Mouse (Mus musculus) midbrain, embryonic 13.5 days (tissue): ENCODE results near the gene Atxn2l. TPM values are rescaled to one million over a fixed set of nuclear protein-coding genes. Genes with fewer than 3 reads are reported as not detected.
A peak's percentile ranks its signal among the peaks of the same experiment; 100 is the strongest.

Source experiments
- ATAC-seq: fragments of 200-750 bp; cut with Nextera tagmentation; 2 replicates; pipeline ENCODE4 v1.8.0; 2017; ENCODE audit warnings: mild to moderate bottlenecking, moderate TSS enrichment, moderate library complexity
- H3K27ac ChIP-seq: fragments of 300-500 bp; sonication (generic); 2 replicates; pipeline ENCODE4 v1.5.1; 2015; ENCODE audit warnings: inconsistent platforms, mild to moderate bottlenecking, moderate library complexity
- H3K27me3 ChIP-seq: fragments of 300-500 bp; sonication (generic); 2 replicates; pipeline ENCODE4 v1.6.1; 2015; ENCODE audit warnings: mild to moderate bottlenecking, inconsistent platforms
- H3K36me3 ChIP-seq: fragments of 300-500 bp; sonication (generic); 2 replicates; pipeline ENCODE4 v1.6.1; 2015; ENCODE audit warnings: mild to moderate bottlenecking, inconsistent platforms
- H3K4me1 ChIP-seq: fragments of 300-500 bp; sonication (generic); replicated peaks from 2 replicates; pipeline ENCODE4 v1.6.1; 2015; ENCODE audit warnings: inconsistent platforms
- H3K4me2 ChIP-seq: fragments of 300-500 bp; sonication (generic); replicated peaks from 2 replicates; pipeline ENCODE4 v1.6.1; 2015; ENCODE audit warnings: moderate library complexity, mild to moderate bottlenecking, inconsistent platforms
- H3K4me3 ChIP-seq: fragments of 300-500 bp; sonication (generic); replicated peaks from 2 replicates; pipeline ENCODE4 v1.5.1; 2015; ENCODE audit warnings: mild to moderate bottlenecking, inconsistent platforms
- H3K9ac ChIP-seq: fragments of 300-500 bp; sonication (generic); replicated peaks from 2 replicates; pipeline ENCODE4 v1.6.1; 2015; ENCODE audit warnings: mild to moderate bottlenecking, inconsistent platforms
- H3K9me3 ChIP-seq: fragments of 300-500 bp; sonication (generic); 2 replicates; pipeline ENCODE4 v1.6.1; 2016; ENCODE audit warnings: mild to moderate bottlenecking, inconsistent platforms
- WGBS: fragments of 180-500 bp; shearing (Covaris S2); methylation state at CpG from one replicate; pipeline ENCODE4 v1.1.7; 2015; 5-methylcytosine and 5-hydroxymethylcytosine counted together
- polyA plus RNA-seq: library from polyadenylated mRNA; unstranded; fragments of >200 nt; fragmentation: Nextera tagmentation; extraction: Ambion mirVana; gene quantifications from 2 replicates; pipeline ENCODE4 v1.2.1, GENCODE M21; 2015

Atxn2l gene
- polyA plus RNA-seq, 1 experiment from 2014 or later: 76.5 TPM

- Histone ChIP-seq H3K9ac (no peak overlapping the region), H3K9me3 (no peaks in the 10 kb centered on the region), H3K4me1 (peaks cover 5% of the 10 kb centered on the region), H3K4me3 (no peak overlapping the region), H3K27me3 (no peaks in the 10 kb centered on the region), H3K4me2 (no peak overlapping the region), H3K27ac (no peak overlapping the region), H3K36me3 (peaks cover 70% of the 10 kb centered on the region)
- ATAC-seq: no peak
- 95% methylated on average over 18 of the region's 18 CpGs for WGBS
Observed at GRCm38 (mm10) chr7:126467834-126468627, 35.2 kb downstream of the Atxn2l start.

- WGBS: 70% methylated on average over 5 of the region's 5 CpGs
- Histone ChIP-seq H3K27ac (no peak overlapping the region), H3K4me2 (no peak overlapping the region), H3K4me3 (no peak overlapping the region), H3K9me3 (no peaks in the 10 kb centered on the region), H3K27me3 (no peaks in the 10 kb centered on the region), H3K36me3 (peaks cover 63% of the 10 kb centered on the region), H3K9ac (no peak overlapping the region), H3K4me1 (no peaks in the 10 kb centered on the region)
- ATAC-seq: 0 out of 2 replicates have a peak, but pooled peaks have one; percentile 62
Observed at GRCm38 (mm10) chr7:126467271-126467670, 36.0 kb downstream of the Atxn2l start.

DNA sequence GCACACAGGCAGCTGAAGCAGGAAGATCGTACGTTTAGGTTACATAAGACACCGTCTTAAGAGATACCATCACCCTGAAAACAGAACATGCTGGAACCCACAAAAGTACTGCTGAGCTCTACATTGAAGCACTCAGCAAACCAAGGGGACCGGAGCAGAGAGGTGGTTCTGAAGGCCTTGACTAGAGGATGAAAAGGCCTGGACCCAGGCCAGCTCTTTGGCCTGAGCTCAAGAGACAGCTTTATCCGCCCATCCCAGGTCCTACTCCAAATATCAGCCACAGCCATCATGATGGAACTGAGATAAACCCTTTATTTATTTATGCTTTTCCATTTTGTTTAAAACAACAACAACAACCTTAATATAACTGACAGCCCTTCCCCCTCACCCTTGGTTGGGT lies 36.5 kb downstream of the Atxn2l start:
- Histone ChIP-seq H3K27me3 (no peaks in the 10 kb centered on the region; the same call in 1 of the 2 replicates), H3K36me3 (peaks cover 57% of the 10 kb centered on the region), H3K9ac (no peak overlapping the region), H3K4me2 (no peak overlapping the region), H3K4me1 (no peaks in the 10 kb centered on the region), H3K4me3 (no peak overlapping the region), H3K27ac (no peak overlapping the region), H3K9me3 (no peaks in the 10 kb centered on the region)
- WGBS: 94% methylated on average over 5 of the region's 5 CpGs
- ATAC-seq: no peak

DNA sequence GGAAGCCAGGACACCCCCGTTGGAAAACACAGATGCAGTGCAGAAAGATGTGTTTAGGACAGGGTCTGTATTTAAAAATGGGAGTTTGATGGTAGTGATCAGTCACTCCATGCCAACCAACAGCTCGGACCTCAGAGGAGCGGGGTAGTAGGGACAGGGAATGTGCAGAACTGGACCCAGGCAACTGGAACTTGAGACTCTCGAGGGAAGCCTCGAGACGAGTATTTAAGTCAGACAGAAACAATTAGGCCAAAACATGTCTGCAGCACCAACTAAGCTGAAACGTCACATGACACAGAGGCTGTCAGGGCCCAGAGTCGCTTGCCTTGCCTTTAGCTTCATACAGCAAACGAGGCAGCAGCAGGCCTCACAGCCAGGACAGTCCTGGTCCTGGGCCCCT lies 37.1 kb downstream of the Atxn2l start:
- Histone ChIP-seq H3K4me1 (no peaks in the 10 kb centered on the region), H3K4me2 (no peak overlapping the region), H3K9me3 (no peaks in the 10 kb centered on the region), H3K36me3 (peaks cover 51% of the 10 kb centered on the region), H3K4me3 (no peak overlapping the region), H3K27ac (no peak overlapping the region), H3K27me3 (no peaks in the 10 kb centered on the region; the same call in 1 of the 2 replicates), H3K9ac (no peak overlapping the region)
- 76% methylated on average over 9 of the region's 9 CpGs for whole genome bisulfite sequencing
- ATAC-seq: no peak

- ATAC-seq: no peak
- 59% methylated on average over 7 of the region's 7 CpGs for WGBS
- H3K4me3 ChIP-seq: no peak overlapping the region
- H3K27ac ChIP-seq: no peak overlapping the region
- H3K4me1 ChIP-seq: no peaks in the 10 kb centered on the region
- no peaks in the 10 kb centered on the region for H3K9me3 ChIP-seq
- no peak overlapping the region for H3K9ac ChIP-seq
- H3K36me3 ChIP-seq: peaks cover 44% of the 10 kb centered on the region
- no peak overlapping the region for H3K4me2 ChIP-seq
- H3K27me3 ChIP-seq: no peaks in the 10 kb centered on the region; the same call in 1 of the 2 replicates
Observed at GRCm38 (mm10) chr7:126465246-126466030, 37.8 kb downstream of the Atxn2l start.

- Histone ChIP-seq H3K9ac (no peak overlapping the region), H3K4me1 (no peaks in the 10 kb centered on the region), H3K9me3 (no peaks in the 10 kb centered on the region), H3K4me3 (no peak overlapping the region), H3K36me3 (peaks cover 38% of the 10 kb centered on the region), H3K4me2 (no peak overlapping the region), H3K27ac (no peak overlapping the region), H3K27me3 (no peaks in the 10 kb centered on the region; the same call in 1 of the 2 replicates)
- ATAC-seq: no peak
- WGBS: 45% methylated on average over 5 of the region's 5 CpGs
Observed at GRCm38 (mm10) chr7:126464836-126465235, 38.4 kb downstream of the Atxn2l start.

DNA sequence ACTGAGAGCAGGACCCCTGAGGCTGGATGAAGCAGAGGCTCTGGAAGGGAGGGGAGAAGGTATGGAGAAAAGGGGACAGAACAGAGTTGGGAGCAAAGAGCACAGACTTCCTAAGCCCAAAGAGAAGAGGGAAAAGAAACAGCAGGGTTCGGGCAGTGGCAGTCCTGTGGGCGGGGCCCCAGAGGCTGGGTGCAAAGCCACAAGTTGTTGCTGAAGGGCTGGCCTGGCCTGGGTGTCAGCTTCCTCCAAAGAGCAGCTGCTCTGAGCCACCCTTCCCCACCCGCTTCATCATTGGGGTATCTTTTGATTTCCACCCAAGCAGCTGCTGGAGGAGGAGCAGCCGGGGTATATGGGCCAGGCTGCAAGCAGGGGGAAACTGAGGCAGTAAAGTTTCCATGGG lies 39.1 kb downstream of the Atxn2l start:
- no peak overlapping the region for H3K4me2 ChIP-seq
- no peaks in the 10 kb centered on the region for H3K4me1 ChIP-seq
- H3K27me3 ChIP-seq: no peaks in the 10 kb centered on the region; the same call in 1 of the 2 replicates
- no peak overlapping the region for H3K27ac ChIP-seq
- ATAC-seq: no peak
- H3K4me3 ChIP-seq: no peak overlapping the region
- H3K36me3 ChIP-seq: peaks cover 31% of the 10 kb centered on the region
- no peaks in the 10 kb centered on the region for H3K9me3 ChIP-seq
- no peak overlapping the region for H3K9ac ChIP-seq
- 57% methylated on average over 4 of the region's 4 CpGs for WGBS

- ATAC-seq: no peak
- Histone ChIP-seq H3K4me3 (no peak overlapping the region), H3K27me3 (no peaks in the 10 kb centered on the region; the same call in 1 of the 2 replicates), H3K4me2 (no peak overlapping the region), H3K36me3 (peaks cover 25% of the 10 kb centered on the region), H3K27ac (no peak overlapping the region), H3K4me1 (no peaks in the 10 kb centered on the region), H3K9ac (no peak overlapping the region), H3K9me3 (no peaks in the 10 kb centered on the region)
- 68% methylated on average over 4 of the region's 4 CpGs for WGBS
Observed at GRCm38 (mm10) chr7:126463547-126463946, 39.7 kb downstream of the Atxn2l start.

DNA sequence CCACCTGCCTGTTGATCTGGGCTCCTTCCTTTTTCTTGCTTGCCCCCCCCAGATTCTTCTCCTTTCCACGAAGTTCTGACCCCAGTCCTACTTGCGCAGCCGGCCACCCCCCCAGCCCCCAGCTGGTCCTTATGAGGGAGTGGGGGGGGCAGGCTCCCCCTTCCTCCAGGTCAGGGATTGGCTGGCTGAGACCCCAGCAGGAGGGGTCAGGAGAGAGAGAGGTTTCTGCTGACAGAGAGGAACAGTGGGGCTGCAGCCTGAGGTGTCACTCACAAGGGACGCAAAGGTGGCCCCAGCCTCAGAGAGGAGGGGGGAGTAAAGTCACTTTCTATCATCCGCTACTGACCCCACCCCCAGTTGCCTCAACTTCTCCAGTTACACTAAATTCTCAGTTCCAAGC lies 40.2 kb downstream of the Atxn2l start, which contains the start of gene Atp2a1:
Gene Atp2a1, minus strand, starts transcription at position 105 of the 400 bp plus-strand sequence.
- Histone ChIP-seq H3K27me3 (no peaks in the 10 kb centered on the region; the same call in 1 of the 2 replicates), H3K36me3 (peaks cover 20% of the 10 kb centered on the region), H3K9ac (no peak within 1 kb of the TSS), H3K9me3 (no peaks in the 10 kb centered on the region), H3K4me2 (no peak within 1 kb of the TSS), H3K4me3 (no peak within 1 kb of the TSS), H3K4me1 (no peaks in the 10 kb centered on the region), H3K27ac (no peak within 1 kb of the TSS)
- WGBS: 60% methylated on average over 5 of the region's 5 CpGs
- no peak for ATAC-seq

DNA sequence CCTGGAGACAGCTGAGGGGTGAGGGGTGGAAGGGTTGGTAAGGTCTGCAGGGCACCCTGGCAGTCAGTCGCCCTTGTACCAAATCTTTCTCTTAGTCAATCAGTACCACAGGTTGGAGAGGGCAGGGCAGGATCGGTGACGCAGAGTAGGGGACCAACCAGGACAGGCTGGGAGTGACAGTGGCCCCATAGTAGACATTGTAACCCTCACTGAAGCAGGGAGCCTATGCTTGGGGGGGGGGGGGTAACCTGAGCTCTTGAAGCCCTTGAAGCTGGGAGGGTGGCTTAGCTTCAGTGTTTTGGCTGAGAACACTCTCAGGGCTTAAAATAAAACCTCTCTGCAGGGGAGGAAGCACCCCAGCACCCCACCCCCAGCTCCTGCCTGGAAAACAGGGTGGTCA lies 41.6 kb downstream of the Atxn2l start:
- Histone ChIP-seq H3K27ac (no peak overlapping the region), H3K27me3 (no peaks in the 10 kb centered on the region; the same call in 1 of the 2 replicates), H3K4me2 (no peak overlapping the region), H3K36me3 (peaks cover 6% of the 10 kb centered on the region), H3K4me3 (no peak overlapping the region), H3K9me3 (no peaks in the 10 kb centered on the region), H3K9ac (no peak overlapping the region; the same call in 1 of the 2 replicates), H3K4me1 (no peaks in the 10 kb centered on the region)
- WGBS: 65% methylated on average over 3 of the region's 3 CpGs
- no peak for ATAC-seq

GRCm38 (mm10) chr7:126460623-126461399 lies 42.4 kb downstream of the Atxn2l start:
- no peaks in the 10 kb centered on the region for H3K9me3 ChIP-seq
- H3K9ac ChIP-seq: no peak overlapping the region; the same call in 1 of the 2 replicates
- 51% methylated on average over 10 of the region's 10 CpGs for WGBS
- no peak overlapping the region for H3K4me2 ChIP-seq
- no peak overlapping the region for H3K27ac ChIP-seq
- no peaks in the 10 kb centered on the region; the same call in 1 of the 2 replicates for H3K36me3 ChIP-seq
- ATAC-seq: no peak
- no peaks in the 10 kb centered on the region for H3K4me1 ChIP-seq
- H3K27me3 ChIP-seq: no peaks in the 10 kb centered on the region; the same call in 1 of the 2 replicates
- no peak overlapping the region for H3K4me3 ChIP-seq
